Mouse (Mus musculus): Measurements from ENCODE around the gene Tfpt. TPM values are rescaled to one million over a fixed set of nuclear protein-coding genes. Genes with fewer than 3 reads are reported as not detected.

Tfpt gene
- total RNA-seq (2023): 15.3 to 24.5 TPM (median 22.4 TPM) in 4 replicates

DNA sequence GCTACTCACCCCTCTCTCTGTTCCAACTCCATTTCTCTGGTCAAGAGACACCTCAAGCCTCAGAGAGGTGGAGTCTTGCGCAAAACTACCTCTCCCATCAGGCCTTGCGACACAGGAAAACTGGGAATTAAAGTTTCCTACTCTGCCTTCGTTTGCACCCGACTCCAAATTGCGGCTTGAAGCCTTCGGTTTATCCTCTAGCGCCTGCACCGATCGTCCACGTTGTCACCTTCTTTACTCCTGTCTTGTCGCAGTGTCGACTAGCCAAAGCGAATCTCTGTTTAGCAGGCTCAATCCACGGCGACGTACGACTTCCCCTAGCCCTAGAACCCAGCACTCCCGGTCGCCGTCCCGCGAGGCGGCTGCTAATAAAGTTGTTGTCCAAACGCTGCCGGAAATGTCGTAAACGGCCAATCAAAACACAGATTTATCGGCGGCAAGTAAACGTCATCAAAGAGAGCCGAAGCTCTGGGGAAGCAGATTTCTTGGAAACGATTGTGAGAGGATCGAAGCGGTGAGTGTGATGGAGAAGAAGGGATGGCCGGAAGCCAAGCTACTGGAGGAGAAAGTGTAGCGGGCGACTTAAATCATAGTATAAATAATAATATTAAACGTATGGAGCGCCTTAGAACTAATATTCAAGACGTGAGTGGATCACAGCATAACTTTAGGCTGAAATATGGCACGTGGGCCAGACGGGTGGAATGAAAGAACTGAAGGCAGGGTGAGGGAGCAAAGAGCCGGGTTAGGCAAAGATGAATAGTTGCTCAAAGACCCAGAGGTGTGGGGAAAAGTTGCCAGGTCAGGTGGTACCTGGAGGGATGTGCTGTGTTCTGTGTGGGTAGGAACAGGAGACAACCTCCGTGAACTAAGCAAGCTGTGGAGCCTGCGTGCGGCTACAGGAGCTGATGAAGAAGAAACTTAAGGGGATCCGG lies at the start of gene Tfpt, which contains the start of gene Prpf31:
Gene Tfpt (minus strand): TSS at position 387 of the 935 bp plus-strand sequence.
Gene Prpf31 (plus strand): TSS at position 443 of the 935 bp plus-strand sequence.

DNA sequence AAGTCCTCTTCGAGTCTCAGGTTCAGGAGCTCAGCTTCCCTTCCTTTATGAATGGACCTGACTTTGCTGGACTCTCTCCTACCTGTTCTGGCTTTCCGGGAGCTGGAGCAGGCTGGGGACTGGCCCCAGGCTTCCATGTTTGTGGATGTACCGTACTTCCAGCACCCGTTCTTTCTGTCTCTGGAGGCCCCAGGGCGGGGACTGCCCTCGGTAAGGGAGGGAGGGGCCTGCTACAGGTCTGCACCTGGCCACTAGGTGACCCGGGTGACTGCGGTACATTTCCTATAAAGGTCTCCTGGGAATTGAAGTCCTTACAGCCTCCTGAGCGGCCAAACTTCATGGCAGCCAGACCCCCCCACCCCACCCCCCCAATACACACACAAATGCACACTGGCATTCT lies 47.6 kb upstream of the Tfpt start, which contains the start of gene Tmc4:
Gene Tmc4 (minus strand): TSS at position 212 of the 400 bp plus-strand sequence.

DNA sequence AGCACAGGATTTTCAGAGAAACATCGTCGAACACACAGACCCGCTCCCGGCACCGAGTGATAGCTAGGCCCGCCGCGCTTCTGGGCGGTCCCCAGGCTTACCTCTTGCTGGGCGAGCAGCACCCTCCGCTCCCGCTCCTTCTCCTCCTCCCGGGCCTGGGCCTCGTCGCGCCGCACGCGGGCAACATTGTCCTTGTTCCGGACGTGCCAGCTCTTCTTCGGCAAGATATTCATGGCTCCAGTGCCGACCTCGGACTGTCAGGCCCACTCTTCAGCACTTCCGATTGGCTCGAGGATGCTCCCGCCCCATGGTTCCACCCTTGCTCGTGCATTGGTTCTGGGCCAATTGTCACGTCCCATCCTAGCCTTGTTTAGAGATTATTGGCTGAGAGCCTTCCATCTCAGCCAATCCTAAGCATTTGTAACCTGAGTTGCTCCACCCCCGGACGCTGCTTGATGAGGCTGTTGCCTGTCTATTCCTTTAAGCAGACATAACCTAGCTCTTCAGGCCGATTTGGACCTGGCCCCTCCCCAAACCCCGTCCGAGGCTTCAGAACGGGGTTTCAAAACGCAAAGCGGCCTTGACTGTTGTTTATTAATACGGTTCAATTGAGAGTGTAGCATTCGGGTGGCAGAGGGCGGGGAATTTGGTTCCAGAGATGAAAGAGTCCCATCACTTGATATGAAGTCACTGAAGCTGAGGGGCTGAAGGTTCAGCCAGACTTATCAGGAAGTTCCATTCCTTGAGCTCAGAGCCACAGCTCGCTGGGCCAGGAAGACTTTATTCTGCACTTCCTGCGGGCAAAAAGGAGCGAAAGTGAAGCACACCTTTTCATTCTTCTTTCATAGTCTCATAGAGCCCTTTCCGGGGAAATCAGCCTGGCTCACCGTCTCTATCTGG lies 35.7 kb upstream of the Tfpt start, which contains the start of gene Leng1:
Gene Leng1 (minus strand): TSS at position 626 of the 900 bp plus-strand sequence.

DNA sequence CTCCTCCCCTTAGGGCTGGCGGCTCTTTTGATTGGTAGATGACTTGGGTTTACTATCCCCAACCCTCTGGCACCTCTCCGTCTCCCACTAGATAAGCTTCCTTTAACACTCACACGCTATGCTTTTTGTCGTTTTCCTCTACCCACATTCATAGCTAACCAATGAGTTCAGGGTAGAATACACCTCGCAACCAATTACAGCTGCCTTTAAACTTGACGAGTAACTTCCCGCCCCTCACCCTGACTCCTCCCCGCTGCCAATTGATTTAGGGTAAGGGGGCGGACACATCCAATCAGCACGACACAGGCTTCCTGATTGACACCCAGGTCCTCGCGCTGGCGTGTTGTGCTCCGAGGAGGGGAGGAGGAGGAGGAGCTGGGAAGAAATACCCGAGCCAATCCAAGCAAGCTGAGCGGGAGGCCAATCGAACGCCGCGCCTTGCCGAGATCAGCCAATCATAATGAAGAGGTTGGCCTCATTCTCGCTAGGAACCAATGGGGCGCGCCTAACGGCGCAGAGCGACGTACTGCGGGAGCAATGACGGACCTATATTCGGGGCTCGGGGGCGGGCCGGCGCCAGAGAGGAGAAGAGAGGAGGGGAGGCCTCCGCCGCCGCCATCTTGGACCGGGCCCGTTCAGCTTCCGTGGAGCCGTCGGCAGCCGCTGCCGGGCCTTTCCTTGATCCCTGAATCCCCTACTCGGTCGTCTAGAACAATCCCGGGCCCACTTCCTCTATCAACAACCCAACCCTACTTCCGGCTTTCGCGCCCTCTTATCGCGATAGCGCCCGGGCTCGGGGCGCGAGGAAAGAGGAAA lies 15.2 kb upstream of the Tfpt start, which contains the start of gene Cnot3:
Gene Cnot3 (plus strand): TSS at position 597 of the 816 bp plus-strand sequence.

DNA sequence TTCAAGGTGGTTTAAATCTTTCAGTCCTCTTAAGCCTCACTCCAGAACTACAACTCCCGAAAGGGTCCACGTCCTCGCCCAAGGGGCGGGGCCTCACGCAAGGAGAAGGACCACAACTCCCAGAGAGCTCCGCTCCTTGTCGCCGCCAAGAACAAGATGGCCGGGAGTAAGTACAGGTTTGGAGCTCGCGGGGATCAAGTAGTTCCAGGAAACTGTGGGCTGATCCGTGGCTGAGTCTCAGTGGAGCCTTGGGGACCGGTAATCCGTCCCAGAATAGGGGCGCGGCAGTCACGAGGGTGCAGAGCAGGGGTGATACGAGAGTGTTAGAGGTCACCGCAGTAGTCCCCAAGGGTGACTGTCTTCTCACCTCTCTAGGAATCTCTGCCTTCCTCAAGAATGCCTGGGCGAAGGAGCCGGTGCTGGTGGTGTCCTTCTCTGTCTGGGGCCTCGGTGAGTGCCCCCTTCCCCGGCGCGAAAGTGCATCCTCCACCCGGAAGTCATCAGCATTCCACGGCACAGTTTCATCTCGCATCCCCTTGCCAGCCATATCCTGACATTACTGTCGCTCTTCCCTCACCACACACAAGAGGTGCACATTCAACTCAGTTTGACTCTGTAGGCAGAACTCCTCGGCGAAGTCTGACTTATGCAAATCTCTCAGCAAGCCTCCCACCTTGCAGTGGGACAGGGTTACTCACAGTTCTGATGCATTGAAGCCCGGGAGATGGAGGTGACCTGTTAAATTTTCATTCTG lies 12.3 kb downstream of the Tfpt start, which contains the start of gene Ndufa3:
Gene Ndufa3 (plus strand): TSS at position 132 of the 754 bp plus-strand sequence.

DNA sequence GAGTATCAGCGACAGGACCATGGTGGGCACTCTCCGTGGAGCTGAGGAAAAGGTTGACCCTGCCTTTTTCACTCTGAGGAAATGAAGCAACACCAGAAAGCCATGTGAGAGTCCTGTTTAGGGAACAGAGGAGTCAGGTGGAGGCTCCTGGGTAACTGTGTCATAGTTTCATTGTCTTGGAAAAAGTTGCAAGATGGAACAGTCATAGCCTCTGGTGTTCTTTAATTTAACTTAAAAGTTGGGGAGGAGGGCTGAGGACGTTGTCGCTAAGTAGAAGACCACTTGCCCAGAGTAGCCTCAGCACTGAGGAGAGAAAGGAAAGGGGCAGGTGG lies 13.7 kb downstream of the Tfpt start, which contains the start of gene Oscar:
Gene Oscar (minus strand): TSS at position 101 of the 332 bp plus-strand sequence.

Other genes with a start within 250 kb of the Tfpt start
- gene Cacng8, start 239.2 kb downstream of the Tfpt start, total RNA-seq (2023): not detected in 4 replicates
- not detected in 4 replicates for gene Cacng6, start 205.7 kb downstream of the Tfpt start, total RNA-seq (2023)
- gene Tarm1, start 127.3 kb downstream of the Tfpt start, total RNA-seq (2023): not detected in 4 replicates
- gene Oscar, start 13.8 kb downstream of the Tfpt start, total RNA-seq (2023): not detected in 4 replicates
- 289 to 309 TPM (median 297 TPM) in 4 replicates for gene Ndufa3, start 12.6 kb downstream of the Tfpt start, total RNA-seq (2023)
- 66.4 to 73.4 TPM (median 68.2 TPM) in 4 replicates for gene Prpf31, start 56 bp upstream of the Tfpt start, total RNA-seq (2023)
- gene Cnot3, start 15.3 kb upstream of the Tfpt start, total RNA-seq (2023): 110 to 131 TPM (median 116 TPM) in 4 replicates
- gene Leng1, start 35.9 kb upstream of the Tfpt start, total RNA-seq (2023): 9.0 to 9.6 TPM (median 9.2 TPM) in 4 replicates
- 5.6 to 7.9 TPM (median 7.5 TPM) in 4 replicates for gene Tmc4, start 47.6 kb upstream of the Tfpt start, total RNA-seq (2023)
- 26.1 to 32.4 TPM (median 27.7 TPM) in 4 replicates for gene Tsen34, start 62.9 kb upstream of the Tfpt start, total RNA-seq (2023)
- gene Mboat7, start 63.6 kb upstream of the Tfpt start, total RNA-seq (2023): 52.2 to 75.5 TPM (median 60.4 TPM) in 4 replicates
- 2,060 to 2,163 TPM (median 2,115 TPM) in 4 replicates for gene Rps9, start 74.1 kb upstream of the Tfpt start, total RNA-seq (2023)
- 28.8 to 32.5 TPM (median 30.1 TPM) in 4 replicates for gene Pirb, start 90.5 kb upstream of the Tfpt start, total RNA-seq (2023)
- 4.9 to 6.0 TPM (median 5.5 TPM) in 4 replicates for gene Gm15448, start 195.8 kb upstream of the Tfpt start, total RNA-seq (2023)
- gene Pira2, start 215.1 kb upstream of the Tfpt start, total RNA-seq (2023): 7.0 to 9.8 TPM (median 9.1 TPM) in 4 replicates

All from B cell, adult 62 days (primary cell).